Mouse (Mus musculus) inflammation-experienced regulatory T-cells, adult 16 weeks (primary cell): ENCODE measurements around the gene Aipl1. TPM values are rescaled to one million over a fixed set of nuclear protein-coding genes. Genes with fewer than 3 reads are reported as not detected.

Experiments used
- polyA plus RNA-seq: library from polyadenylated mRNA; unstranded; fragments of 100-300 nt; shearing (Covaris generic); gene quantifications from one replicate; pipeline ENCODE4 v1.2.1, GENCODE M21; 2017

The Aipl1 gene
- 0.66 TPM for polyA plus RNA-seq

GRCm38 (mm10) chr11:72037409-72037808, at the start of gene Aipl1:
Gene Aipl1, minus strand, starts transcription at chr11:72037509.

GRCm38 (mm10) chr11:72041768-72042607, 4.7 kb upstream of the Aipl1 start, which contains the start of gene Pimreg:
Gene Pimreg, plus strand, starts transcription at chr11:72042032.

Other genes starting within 250 kb of the Aipl1 start
- gene Pimreg, start 4.5 kb upstream of the Aipl1 start, polyA plus RNA-seq = 4.0 TPM
- not detected for gene Pitpnm3, start 98.3 kb upstream of the Aipl1 start, polyA plus RNA-seq
- 0.39 TPM for gene Gm43951, start 169.3 kb upstream of the Aipl1 start, polyA plus RNA-seq
- 39.8 TPM for gene 4933427D14Rik, start 169.9 kb upstream of the Aipl1 start, polyA plus RNA-seq
- gene Txndc17, start 170.0 kb upstream of the Aipl1 start, polyA plus RNA-seq = 109 TPM
- 26.4 TPM for gene Med31, start 178.1 kb upstream of the Aipl1 start, polyA plus RNA-seq
- not detected for gene Slc13a5, start 229.7 kb upstream of the Aipl1 start, polyA plus RNA-seq